Mouse (Mus musculus): ENCODE measurements at regions not wholly inside any gene's neighbourhood (a gene's known extent, or its start where the extent isn't known, plus 50 kb on each side); places are given as distances from the start of the nearest gene placed in this dataset.

- Histone ChIP-seq H3K4me1 (ENCODE audit: insufficient read depth, low read length) (no peaks in the 10 kb centered on the region), H3K27ac (ENCODE audit: low read depth, low read length) (no peak overlapping the region), H3K36me3 (ENCODE audit: insufficient read depth, low read length) (no peaks in the 10 kb centered on the region), H3K27me3 (ENCODE audit: insufficient read depth, low read length) (no peaks in the 10 kb centered on the region), H3K9ac (replicated peaks; ENCODE audit: low read length, poor library complexity, severe bottlenecking) (no peak overlapping the region), H3K9me3 (ENCODE audit: low read length) (no peaks in the 10 kb centered on the region), H3K4me3 (ENCODE audit: low read depth, low read length) (no peak overlapping the region), H3K4me2 (ENCODE audit: low read depth, low read length, poor library complexity, severe bottlenecking) (no peak overlapping the region)
- DNase-seq (ENCODE audit: low spot score) (peak; percentile 67), ATAC-seq (ENCODE audit: low FRiP score) (no peak)
- TF ChIP-seq CTCF (IDR thresholded peaks at IDR 0.05), result peak; percentile 63
Measured at GRCm38 (mm10) chr3:62215806-62216205, 122.3 kb upstream of the Arhgef26 start.

GRCm38 (mm10) chr3:62217335-62217734, 120.8 kb upstream of the Arhgef26 start:
- no peaks in the 10 kb centered on the region for H3K9me3 ChIP-seq (ENCODE audit: low read length)
- no peak for ATAC-seq (ENCODE audit: low FRiP score)
- H3K4me1 ChIP-seq (ENCODE audit: insufficient read depth, low read length), result no peaks in the 10 kb centered on the region
- no peaks in the 10 kb centered on the region for H3K36me3 ChIP-seq (ENCODE audit: insufficient read depth, low read length)
- H3K9ac ChIP-seq (replicated peaks; ENCODE audit: low read length, poor library complexity, severe bottlenecking), result no peak overlapping the region
- TF ChIP-seq CTCF (IDR thresholded peaks at IDR 0.05), result no peak
- no peaks in the 10 kb centered on the region for H3K27me3 ChIP-seq (ENCODE audit: insufficient read depth, low read length)
- H3K27ac ChIP-seq (ENCODE audit: low read depth, low read length), result no peak overlapping the region
- H3K4me3 ChIP-seq (ENCODE audit: low read depth, low read length), result no peak overlapping the region
- 94% methylated on average over 1 of the region's 1 CpGs for WGBS
- DNase-seq (ENCODE audit: low spot score), result no peak
- H3K4me2 ChIP-seq (ENCODE audit: low read depth, low read length, poor library complexity, severe bottlenecking), result no peak overlapping the region

GRCm38 (mm10) chr3:62227697-62228096, 110.4 kb upstream of the Arhgef26 start:
- no peak overlapping the region for H3K9ac ChIP-seq (replicated peaks; ENCODE audit: low read length, poor library complexity, severe bottlenecking)
- no peak overlapping the region for H3K4me2 ChIP-seq (ENCODE audit: low read depth, low read length, poor library complexity, severe bottlenecking)
- H3K27me3 ChIP-seq (ENCODE audit: insufficient read depth, low read length), result no peaks in the 10 kb centered on the region
- no peak overlapping the region for H3K27ac ChIP-seq (ENCODE audit: low read depth, low read length)
- no peaks in the 10 kb centered on the region for H3K4me1 ChIP-seq (ENCODE audit: insufficient read depth, low read length)
- no peaks in the 10 kb centered on the region for H3K36me3 ChIP-seq (ENCODE audit: insufficient read depth, low read length)
- no peak overlapping the region for H3K4me3 ChIP-seq (ENCODE audit: low read depth, low read length)
- ATAC-seq (ENCODE audit: low FRiP score) (no peak), DNase-seq (ENCODE audit: low spot score) (no peak)
- no peaks in the 10 kb centered on the region for H3K9me3 ChIP-seq (ENCODE audit: low read length)
- WGBS, result 80% methylated on average over 2 of the region's 2 CpGs
- no peak for TF ChIP-seq CTCF (IDR thresholded peaks at IDR 0.05)

GRCm38 (mm10) chr3:62228156-62228555, 110.0 kb upstream of the Arhgef26 start:
- Histone ChIP-seq H3K4me3 (ENCODE audit: low read depth, low read length) (no peak overlapping the region), H3K36me3 (ENCODE audit: insufficient read depth, low read length) (no peaks in the 10 kb centered on the region), H3K27ac (ENCODE audit: low read depth, low read length) (no peak overlapping the region), H3K9me3 (ENCODE audit: low read length) (no peaks in the 10 kb centered on the region), H3K27me3 (ENCODE audit: insufficient read depth, low read length) (no peaks in the 10 kb centered on the region), H3K4me1 (ENCODE audit: insufficient read depth, low read length) (no peaks in the 10 kb centered on the region), H3K9ac (replicated peaks; ENCODE audit: low read length, poor library complexity, severe bottlenecking) (no peak overlapping the region), H3K4me2 (ENCODE audit: low read depth, low read length, poor library complexity, severe bottlenecking) (no peak overlapping the region)
- 88% methylated on average over 3 of the region's 3 CpGs for WGBS
- DNase-seq (ENCODE audit: low spot score) (no peak), ATAC-seq (ENCODE audit: low FRiP score) (no peak; the same call in 1 of the 2 replicates)
- TF ChIP-seq CTCF (IDR thresholded peaks at IDR 0.05), result no peak

- no peak for ATAC-seq (ENCODE audit: low FRiP score)
Measured at GRCm38 (mm10) chr3:62241031-62241430, 97.1 kb upstream of the Arhgef26 start.

GRCm38 (mm10) chr3:62271703-62272102, 66.4 kb upstream of the Arhgef26 start:
- Histone ChIP-seq H3K4me3 (ENCODE audit: low read depth, low read length) (no peak overlapping the region), H3K36me3 (ENCODE audit: insufficient read depth, low read length) (no peaks in the 10 kb centered on the region), H3K27ac (ENCODE audit: low read depth, low read length) (no peak overlapping the region), H3K27me3 (ENCODE audit: insufficient read depth, low read length) (no peaks in the 10 kb centered on the region), H3K9me3 (ENCODE audit: low read length) (no peaks in the 10 kb centered on the region), H3K4me2 (ENCODE audit: low read depth, low read length, poor library complexity, severe bottlenecking) (no peak overlapping the region), H3K4me1 (ENCODE audit: insufficient read depth, low read length) (no peaks in the 10 kb centered on the region), H3K9ac (replicated peaks; ENCODE audit: low read length, poor library complexity, severe bottlenecking) (no peak overlapping the region)
- TF ChIP-seq CTCF (IDR thresholded peaks at IDR 0.05), result no peak
- DNase-seq (ENCODE audit: low spot score) (peak; percentile 62), ATAC-seq (ENCODE audit: low FRiP score) (no peak)
- 28% methylated on average over 4 of the region's 4 CpGs for WGBS

More at GRCm38 (mm10) chr3:62241031-62241430, 97.1 kb upstream of the Arhgef26 start:
- no peak overlapping the region for H3K4me3 ChIP-seq (ENCODE audit: low read depth, low read length)
- H3K9ac ChIP-seq (replicated peaks; ENCODE audit: low read length, poor library complexity, severe bottlenecking), result no peak overlapping the region
- H3K4me2 ChIP-seq (ENCODE audit: low read depth, low read length, poor library complexity, severe bottlenecking), result no peak overlapping the region
- no peak for DNase-seq (ENCODE audit: low spot score)
- no peaks in the 10 kb centered on the region for H3K27me3 ChIP-seq (ENCODE audit: insufficient read depth, low read length)
- H3K27ac ChIP-seq (ENCODE audit: low read depth, low read length), result no peak overlapping the region
- no peaks in the 10 kb centered on the region for H3K36me3 ChIP-seq (ENCODE audit: insufficient read depth, low read length)
- no peak for TF ChIP-seq CTCF (IDR thresholded peaks at IDR 0.05)
- no peaks in the 10 kb centered on the region for H3K9me3 ChIP-seq (ENCODE audit: low read length)
- WGBS, result 53% methylated on average over 3 of the region's 3 CpGs
- H3K4me1 ChIP-seq (ENCODE audit: insufficient read depth, low read length), result no peaks in the 10 kb centered on the region

Measured in midbrain, postnatal 0 days (tissue).